Comparison of ENCODE assay signal across 17 mouse cellular contexts in genomic region chr2:53050376-53050775, GRCm38 (mm10).
DNase-seq lines count a peak whose midpoint lies in the region; ATAC-seq and TF ChIP-seq lines count a peak whose summit lies in the region.
"Had no signal": no experiment of that assay in that cellular context is flagged by ENCODE, and none has a peak within 500 bp of the region (broad histone marks: within the 10 kb centered on the region; RNA-seq: fewer than 3 reads in every experiment).

No protein-coding gene starts in this region.

- H3K27ac ChIP-seq in hindbrain, postnatal 0 days, result no peak overlapping the region
- H3K27ac ChIP-seq in hindbrain, embryonic 16.5 days (ENCODE audit: low read depth, low read length), result no peak overlapping the region
- H3K27ac ChIP-seq: heart, embryonic 13.5 days; kidney, embryonic 15.5 days; macrophage; midbrain, embryonic 12.5 days had no signal

- H3K9ac ChIP-seq in hindbrain, postnatal 0 days (replicated peaks; ENCODE audit: low read length), result no peak overlapping the region
- H3K9ac ChIP-seq in hindbrain, embryonic 16.5 days (ENCODE audit: low read depth, low read length), result no peak overlapping the region
- H3K9ac ChIP-seq: heart, embryonic 13.5 days; kidney, embryonic 15.5 days; lung, embryonic 14.5 days; midbrain, embryonic 12.5 days had no signal

- H3K36me3 ChIP-seq in hindbrain, postnatal 0 days (ENCODE audit: insufficient read depth, low read length), result no peaks in the 10 kb centered on the region; the same call in 1 of the 2 replicates
- H3K36me3 ChIP-seq in hindbrain, embryonic 16.5 days (ENCODE audit: control insufficient read depth, insufficient read depth, low read length), result no peaks in the 10 kb centered on the region
- H3K36me3 ChIP-seq: heart, embryonic 13.5 days had no signal

- ATAC-seq in hindbrain, postnatal 0 days, result no peak
- no peak for ATAC-seq in hindbrain, embryonic 16.5 days
- ATAC-seq: CD4-positive, CD25-positive, alpha-beta regulatory T cell, adult 4 months; forebrain, embryonic 16.5 days had no signal

- no peak overlapping the region for H3K4me3 ChIP-seq in hindbrain, postnatal 0 days (ENCODE audit: low read length)
- no peak overlapping the region for H3K4me3 ChIP-seq in hindbrain, embryonic 16.5 days (ENCODE audit: low read length)
- H3K4me3 ChIP-seq: heart, embryonic 13.5 days; kidney, embryonic 15.5 days; midbrain, embryonic 12.5 days had no signal

- H3K27me3 ChIP-seq in hindbrain, postnatal 0 days (ENCODE audit: insufficient read depth, low read length), result no peaks in the 10 kb centered on the region
- no peaks in the 10 kb centered on the region for H3K27me3 ChIP-seq in hindbrain, embryonic 16.5 days (replicated peaks; ENCODE audit: control insufficient read depth, insufficient read depth, low read length)
- H3K27me3 ChIP-seq: heart, embryonic 13.5 days; kidney, embryonic 15.5 days; midbrain, embryonic 12.5 days had no signal

- no peaks in the 10 kb centered on the region for H3K4me1 ChIP-seq in hindbrain, postnatal 0 days (ENCODE audit: insufficient read depth, low read length)
- H3K4me1 ChIP-seq in hindbrain, embryonic 16.5 days (ENCODE audit: control insufficient read depth, insufficient read depth, low read depth, low read length), result no peaks in the 10 kb centered on the region
- H3K4me1 ChIP-seq: heart, embryonic 13.5 days; midbrain, embryonic 12.5 days had no signal

- no peak for TF ChIP-seq CTCF in hindbrain, postnatal 0 days (IDR thresholded peaks at IDR 0.05; ENCODE audit: low read depth)

- 64% methylated on average over 6 of the region's 6 CpGs for WGBS in hindbrain, postnatal 0 days
- WGBS in hindbrain, embryonic 16.5 days, result 81% methylated on average over 6 of the region's 6 CpGs

- peak; percentile 50 for DNase-seq in hindbrain, postnatal 0 days (ENCODE audit: low spot score)
- DNase-seq in adipocyte (ENCODE audit: low spot score) (peak; percentile 48), MN1 (ENCODE audit: low spot score) (no peak)
- peak; percentile 53 for DNase-seq in cerebellum, adult 9-10 months
- peak; percentile 92 for DNase-seq in fibroblast of lung, adult 2 months (ENCODE audit: low read depth)
- no peak for DNase-seq in left cerebral cortex, adult 8-10 months (ENCODE audit: low spot score in 2 of 2)
- DNase-seq: gastrocnemius, postnatal 14 days; heart, postnatal 4 days; lung, embryonic 14.5 days had no signal

- H3K9me3 ChIP-seq in hindbrain, postnatal 0 days (ENCODE audit: low read length), result no peaks in the 10 kb centered on the region
- no peaks in the 10 kb centered on the region for H3K9me3 ChIP-seq in hindbrain, embryonic 16.5 days (ENCODE audit: control insufficient read depth, low read length)
- H3K9me3 ChIP-seq: heart, embryonic 13.5 days; kidney, embryonic 15.5 days; midbrain, embryonic 12.5 days had no signal

- no peak overlapping the region for H3K4me2 ChIP-seq in hindbrain, postnatal 0 days (ENCODE audit: low read depth, low read length)
- no peak overlapping the region for H3K4me2 ChIP-seq in hindbrain, embryonic 16.5 days (ENCODE audit: low read length)
- H3K4me2 ChIP-seq: heart, embryonic 13.5 days; kidney, embryonic 15.5 days; liver, embryonic 11.5 days; lung, embryonic 14.5 days; midbrain, embryonic 12.5 days had no signal

Comparison
In these comparisons a context has a peak if more than half of its experiments do, and no peak if none do; other contexts are left out.
1. DNase-seq: peak in hindbrain, postnatal 0 days (single experiment), adipocyte (single experiment), cerebellum, adult 9-10 months (single experiment) and fibroblast of lung, adult 2 months (single experiment); none in left cerebral cortex, adult 8-10 months (0 of 2) and MN1 (single experiment).